Mouse (Mus musculus): Measurements from ENCODE around the gene Pdap1.
"Not testable (repeated sequence)": the region's sequence is repeated elsewhere in the genome, so short reads cannot be mapped to it uniquely, and the experiment has no call there.

The Pdap1 gene

GRCm38 (mm10) chr5:145139571-145140519 lies at the start of gene Pdap1, which contains the start of gene Bud31:
Gene Pdap1, minus strand, starts transcription at chr5:145140238.
Gene Bud31, plus strand, starts transcription at chr5:145140362.
- peak; percentile 91 to 92 for DNase-seq (ENCODE audit: low spot score in 2 of 2)

DNA sequence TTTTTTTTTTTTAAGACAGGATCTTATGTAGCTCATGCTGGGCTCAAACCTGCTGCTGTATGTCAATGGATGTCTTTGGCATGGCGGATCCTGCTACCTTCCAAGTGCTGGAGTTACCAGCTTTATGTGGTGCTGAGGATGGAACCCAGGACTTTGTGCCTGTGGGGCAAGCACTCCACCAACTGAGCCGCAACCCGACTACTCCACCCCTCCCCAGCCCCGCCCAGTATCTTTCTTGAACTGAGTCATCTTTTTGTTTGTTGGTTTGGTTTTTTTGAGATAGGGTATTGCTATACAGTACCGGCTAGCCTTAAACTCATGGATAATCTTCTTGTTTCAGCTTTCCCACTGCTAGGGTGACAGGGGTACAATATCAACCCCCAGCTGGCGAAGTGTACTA lies 49.4 kb upstream of the Pdap1 start:
- DNase-seq (ENCODE audit: low spot score in 2 of 2) = no peak

DNA sequence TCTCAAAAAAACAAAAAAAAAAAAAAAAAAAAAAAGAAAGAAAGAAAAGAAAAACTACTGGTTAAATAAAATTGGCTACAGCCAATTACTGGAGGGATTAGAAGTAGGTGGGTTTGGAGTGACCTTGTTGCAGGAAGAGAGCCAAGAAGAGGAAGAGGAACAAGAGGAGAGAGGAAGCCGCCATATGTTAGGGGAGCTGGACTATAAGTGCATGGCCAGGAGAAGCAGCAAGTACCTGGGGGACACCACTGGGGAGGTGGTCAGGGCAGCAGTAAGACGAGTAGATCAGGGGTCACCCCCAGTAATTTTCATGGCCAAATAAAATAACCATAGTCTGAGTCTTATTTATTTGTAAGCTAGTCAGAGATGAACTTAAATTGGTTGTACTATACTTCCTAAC lies 45.2 kb upstream of the Pdap1 start:
- DNase-seq (ENCODE audit: low spot score in 2 of 2) = no peak

- no peak for DNase-seq (ENCODE audit: low spot score in 2 of 2)
Observed at GRCm38 (mm10) chr5:145178461-145178980, 38.5 kb upstream of the Pdap1 start.

- DNase-seq (ENCODE audit: low spot score in 2 of 2) = no peak
Observed at GRCm38 (mm10) chr5:145167306-145167661, 27.2 kb upstream of the Pdap1 start.

DNA sequence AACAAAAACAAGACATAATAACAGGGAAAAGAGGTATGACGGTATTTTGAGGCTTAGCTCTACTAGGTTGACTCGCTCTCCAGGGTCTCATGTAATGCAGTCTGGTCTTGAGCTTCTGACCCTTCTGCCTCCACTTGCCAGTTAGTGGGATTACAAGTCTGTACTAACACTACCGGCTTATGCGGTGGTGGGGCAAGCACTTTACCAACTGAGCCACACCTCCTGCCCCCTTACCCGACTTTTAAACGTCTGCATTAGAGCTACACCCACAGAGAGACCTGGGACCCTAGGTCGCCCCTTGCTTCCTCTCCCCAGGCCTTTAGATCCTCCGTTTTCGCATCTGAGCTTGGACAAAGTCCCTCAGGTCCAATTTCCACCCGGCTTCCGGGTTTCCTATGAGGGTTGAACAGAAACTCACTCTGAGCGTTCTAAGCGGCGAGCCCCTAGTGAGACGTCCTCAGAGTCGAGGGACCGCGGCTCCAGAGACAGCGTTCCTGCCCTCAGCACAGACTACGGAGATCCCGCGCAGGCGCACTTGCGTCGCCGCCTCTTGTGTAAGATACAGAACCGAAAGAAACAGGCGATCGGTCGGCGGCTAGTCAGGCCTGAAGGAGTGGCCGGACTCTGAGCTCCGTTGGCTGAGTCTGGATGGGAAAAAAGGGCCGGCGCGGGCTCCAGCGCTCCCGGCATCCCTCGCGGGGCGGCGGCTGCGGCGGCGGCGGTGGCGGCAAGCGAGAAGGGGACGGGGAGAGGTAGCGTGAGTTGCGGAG lies 26.7 kb upstream of the Pdap1 start, which contains the start of the genes Ptcd1 and Cpsf4:
Gene Ptcd1, minus strand, starts transcription at position 573 of the 770 bp plus-strand sequence.
Gene Cpsf4, plus strand, starts transcription at position 678 of the 770 bp plus-strand sequence.
- peak; percentile 98 to 99 for DNase-seq (ENCODE audit: low spot score in 2 of 2)

DNA sequence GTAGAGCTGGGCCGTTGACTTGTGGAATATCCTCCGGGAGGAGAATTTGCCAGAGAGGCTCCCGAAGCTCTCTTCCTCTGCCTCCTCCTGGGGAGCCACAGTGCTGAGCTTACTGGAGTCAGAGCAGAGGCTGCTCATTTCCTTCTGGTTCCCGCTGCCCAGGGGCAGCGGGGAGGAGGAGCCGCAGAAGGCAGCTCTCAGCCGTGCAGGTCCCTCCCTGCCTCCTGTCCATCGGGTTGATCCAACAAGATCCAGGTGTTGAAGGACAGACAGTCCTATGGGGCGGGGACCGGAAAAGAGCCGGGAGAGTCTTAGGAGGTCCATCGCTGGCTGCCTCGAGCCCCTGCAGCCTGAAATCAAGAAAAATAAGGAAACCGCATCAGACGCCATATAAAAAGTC lies 25.1 kb upstream of the Pdap1 start:
- DNase-seq (ENCODE audit: low spot score in 2 of 2) = no peak

GRCm38 (mm10) chr5:145164710-145165109 lies 24.7 kb upstream of the Pdap1 start:
- no peak for DNase-seq (ENCODE audit: low spot score in 2 of 2)

- no peak for DNase-seq (ENCODE audit: low spot score in 2 of 2)
Observed at GRCm38 (mm10) chr5:145161361-145161760, 21.3 kb upstream of the Pdap1 start.

DNA sequence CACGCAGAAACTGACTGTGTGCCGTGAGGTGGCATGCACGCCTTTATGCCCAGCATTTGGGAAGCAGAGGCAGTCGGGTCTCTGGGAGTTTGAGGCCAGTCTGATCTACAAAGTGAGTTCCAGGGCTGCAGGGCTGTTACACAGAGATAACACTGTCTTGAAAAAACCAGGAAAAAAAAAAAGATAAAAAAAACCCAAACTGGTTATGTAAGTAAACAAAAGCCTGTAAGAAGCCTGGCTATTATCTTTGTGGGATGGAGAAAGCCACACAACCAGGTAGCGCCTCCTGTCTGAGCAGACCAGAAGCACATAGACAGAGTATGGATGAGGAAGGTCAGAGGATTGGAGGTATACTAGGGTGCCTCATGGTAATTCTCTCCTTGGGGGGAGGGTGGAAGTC lies 12.7 kb upstream of the Pdap1 start:
- no peak for DNase-seq (ENCODE audit: low spot score in 2 of 2)

- no peak for DNase-seq (ENCODE audit: low spot score in 2 of 2)
Observed at GRCm38 (mm10) chr5:145149294-145149693, 9.3 kb upstream of the Pdap1 start.

- DNase-seq (ENCODE audit: low spot score in 2 of 2) = no peak
Observed at GRCm38 (mm10) chr5:145147748-145148147, 7.7 kb upstream of the Pdap1 start.

GRCm38 (mm10) chr5:145140611-145141010 lies 573 bp upstream of the Pdap1 start:
- DNase-seq (ENCODE audit: low spot score in 2 of 2) = peak in 1 of 2 experiments; percentile 20

- no peak for DNase-seq (ENCODE audit: low spot score in 2 of 2)
Observed at GRCm38 (mm10) chr5:145138836-145139235, 1.2 kb downstream of the Pdap1 start.

- DNase-seq (ENCODE audit: low spot score in 2 of 2) = not testable (repeated sequence)
Observed at GRCm38 (mm10) chr5:145133275-145133674, 6.8 kb downstream of the Pdap1 start.

GRCm38 (mm10) chr5:145130995-145131394 lies 9.0 kb downstream of the Pdap1 start:
- DNase-seq (ENCODE audit: low spot score in 2 of 2) = no peak

- DNase-seq (ENCODE audit: low spot score in 2 of 2) = no peak
Observed at GRCm38 (mm10) chr5:145130191-145130590, 9.8 kb downstream of the Pdap1 start.

- DNase-seq (ENCODE audit: low spot score in 2 of 2) = not testable (repeated sequence)
Observed at GRCm38 (mm10) chr5:145129773-145130172, 10.3 kb downstream of the Pdap1 start.

GRCm38 (mm10) chr5:145129124-145129523 lies 10.9 kb downstream of the Pdap1 start:
- no peak for DNase-seq (ENCODE audit: low spot score in 2 of 2)

GRCm38 (mm10) chr5:145126580-145126979 lies 13.5 kb downstream of the Pdap1 start:
- no peak for DNase-seq (ENCODE audit: low spot score in 2 of 2)

DNA sequence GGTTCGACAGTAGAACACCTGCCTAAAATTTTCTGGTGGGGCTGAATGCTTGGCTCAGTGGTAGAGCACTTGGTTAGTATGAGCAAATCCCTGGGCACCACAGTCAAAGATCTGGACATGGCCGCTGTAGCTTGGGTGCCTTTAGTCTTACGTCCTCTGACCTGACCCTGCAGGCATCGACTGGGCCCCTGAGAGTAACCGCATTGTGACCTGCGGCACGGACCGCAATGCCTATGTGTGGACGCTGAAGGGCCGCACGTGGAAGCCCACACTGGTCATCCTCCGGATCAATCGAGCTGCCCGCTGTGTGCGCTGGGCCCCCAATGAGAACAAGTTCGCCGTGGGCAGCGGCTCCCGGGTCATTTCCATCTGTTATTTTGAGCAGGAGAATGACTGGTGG lies 16.6 kb downstream of the Pdap1 start:
- no peak for DNase-seq (ENCODE audit: low spot score in 2 of 2)

DNA sequence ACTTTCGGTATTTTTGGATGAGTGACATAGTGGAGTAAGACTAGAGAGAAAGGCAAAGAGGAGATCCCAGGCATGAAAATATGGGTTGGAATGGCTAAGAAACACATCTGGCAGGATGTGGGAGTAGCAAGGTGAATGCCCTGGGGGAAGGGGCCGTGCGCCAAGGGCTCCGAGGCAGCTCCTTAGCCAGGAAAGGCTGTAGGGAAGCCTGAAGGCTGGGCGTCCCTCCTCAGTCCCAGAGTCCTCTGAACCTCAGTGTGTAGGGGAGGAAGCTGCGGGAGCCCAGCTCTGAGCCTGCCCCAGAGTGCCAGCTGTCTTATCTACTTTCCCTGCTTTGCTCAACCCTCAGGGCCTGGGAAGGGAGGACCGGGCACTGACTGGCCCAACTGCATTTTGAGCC lies 19.1 kb downstream of the Pdap1 start:
- no peak for DNase-seq (ENCODE audit: low spot score in 2 of 2)

All from spleen, postnatal 36 days (tissue).